Mouse (Mus musculus) megakaryocyte, embryonic 14.5 days (primary cell): Measurements from ENCODE around the gene Glt28d2. TPM values are rescaled to one million over a fixed set of nuclear protein-coding genes. Genes with fewer than 3 reads are reported as not detected.

Experiments used
- H3K27me3 ChIP-seq: replicated peaks from 2 replicates; pipeline ENCODE3; 2012; ENCODE audit warnings: inconsistent platforms
- H3K36me3 ChIP-seq: replicated peaks from 2 replicates; pipeline ENCODE3; 2012; ENCODE audit warnings: low read length, inconsistent platforms, mixed read lengths
- H3K4me1 ChIP-seq: 2 replicates; pipeline ENCODE4 v1.6.1; 2012; ENCODE audit warnings: inconsistent platforms
- H3K4me3 ChIP-seq: replicated peaks from 2 replicates; pipeline ENCODE3; 2012; ENCODE audit warnings: moderate library complexity, mild to moderate bottlenecking, inconsistent platforms
- H3K9me3 ChIP-seq: 2 replicates; pipeline ENCODE4 v1.6.1; 2012; ENCODE audit warnings: inconsistent platforms
- FLI1 ChIP-seq: IDR thresholded peaks from 2 replicates; pipeline ENCODE4 v1.6.1; 2012; ENCODE audit warnings: low read length, inconsistent platforms, mixed read lengths
- GATA1 ChIP-seq: IDR thresholded peaks from 3 replicates; pipeline ENCODE4 v1.6.1; 2012; ENCODE audit warnings: mixed read lengths, low read length, inconsistent platforms, borderline replicate concordance
- polyA plus RNA-seq: library from polyadenylated mRNA; stranded (reverse); fragments of >175 nt; gene quantifications from 2 replicates; pipeline ENCODE4 v1.2.3, GENCODE M21; 2012; ENCODE audit warnings: low replicate concordance; ENCODE audit not compliant: insufficient read depth

Gene Glt28d2
- polyA plus RNA-seq, 1 experiment = not detected

GRCm38 (mm10) chr3:85917600-85917999 is 30.3 kb upstream of the Glt28d2 start:
- Histone ChIP-seq H3K4me1 (no peaks in the 10 kb centered on the region), H3K27me3 (peaks cover 43% of the 10 kb centered on the region), H3K9me3 (peaks cover 4% of the 10 kb centered on the region; the same call in 1 of the 2 replicates), H3K36me3 (no peaks in the 10 kb centered on the region), H3K4me3 (no peak overlapping the region)
- TF ChIP-seq GATA1 (no peak), FLI1 (no peak)

GRCm38 (mm10) chr3:85914806-85915205 is 27.5 kb upstream of the Glt28d2 start:
- Histone ChIP-seq H3K4me1 (no peaks in the 10 kb centered on the region), H3K36me3 (no peaks in the 10 kb centered on the region), H3K4me3 (no peak overlapping the region), H3K9me3 (peaks cover 4% of the 10 kb centered on the region; the same call in 1 of the 2 replicates), H3K27me3 (peaks cover 67% of the 10 kb centered on the region)
- TF ChIP-seq GATA1 (no peak), FLI1 (no peak)

- Histone ChIP-seq H3K9me3 (peaks cover 33% of the 10 kb centered on the region), H3K4me1 (no peaks in the 10 kb centered on the region), H3K27me3 (peaks cover 60% of the 10 kb centered on the region), H3K4me3 (no peak overlapping the region), H3K36me3 (no peaks in the 10 kb centered on the region)
- TF ChIP-seq FLI1 = peak; percentile 38; the same call in 1 of the 2 replicates
- TF ChIP-seq GATA1 = no peak
These were observed 19.8 kb upstream of the Glt28d2 start for GRCm38 (mm10) chr3:85907136-85907535.

GRCm38 (mm10) chr3:85904371-85904770 is 17.1 kb upstream of the Glt28d2 start:
- Histone ChIP-seq H3K9me3 (peaks cover 33% of the 10 kb centered on the region), H3K36me3 (no peaks in the 10 kb centered on the region), H3K27me3 (peaks cover 55% of the 10 kb centered on the region), H3K4me3 (no peak overlapping the region), H3K4me1 (no peaks in the 10 kb centered on the region)
- TF ChIP-seq FLI1 (no peak), GATA1 (no peak)

- H3K9me3 ChIP-seq = peaks cover 10% of the 10 kb centered on the region
- H3K27me3 ChIP-seq = peaks cover 80% of the 10 kb centered on the region
- TF ChIP-seq GATA1 (no peak), FLI1 (no peak)
- no peaks in the 10 kb centered on the region for H3K4me1 ChIP-seq
- H3K4me3 ChIP-seq = no peak overlapping the region
- no peaks in the 10 kb centered on the region for H3K36me3 ChIP-seq
These were observed 7.7 kb upstream of the Glt28d2 start for GRCm38 (mm10) chr3:85895020-85895419.

- H3K9me3 ChIP-seq = peaks cover 10% of the 10 kb centered on the region
These were observed 4.3 kb upstream of the Glt28d2 start for GRCm38 (mm10) chr3:85891571-85891970.

GRCm38 (mm10) chr3:85888221-85888671 is 930 bp upstream of the Glt28d2 start:
- peak overlapping the region; percentile 89 for H3K4me3 ChIP-seq
- H3K36me3 ChIP-seq = no peaks in the 10 kb centered on the region
- peaks cover 25% of the 10 kb centered on the region for H3K4me1 ChIP-seq
- peaks cover 88% of the 10 kb centered on the region for H3K27me3 ChIP-seq
- peaks cover 7% of the 10 kb centered on the region; the same call in 1 of the 2 replicates for H3K9me3 ChIP-seq
- TF ChIP-seq FLI1 = peak; percentile 16; the same call in 1 of the 2 replicates
- no peak for TF ChIP-seq GATA1

More at GRCm38 (mm10) chr3:85891571-85891970, 4.3 kb upstream of the Glt28d2 start:
- peaks cover 24% of the 10 kb centered on the region for H3K4me1 ChIP-seq
- TF ChIP-seq FLI1 (no peak), GATA1 (no peak)
- H3K36me3 ChIP-seq = no peaks in the 10 kb centered on the region
- H3K4me3 ChIP-seq = no peak overlapping the region
- peaks cover 84% of the 10 kb centered on the region for H3K27me3 ChIP-seq

GRCm38 (mm10) chr3:85886636-85887238 is 579 bp downstream of the Glt28d2 start:
- no peak for TF ChIP-seq FLI1
- no peak for TF ChIP-seq GATA1
- Histone ChIP-seq H3K27me3 (peaks cover 85% of the 10 kb centered on the region), H3K4me1 (peaks cover 25% of the 10 kb centered on the region), H3K4me3 (peak overlapping the region; percentile 89), H3K9me3 (peaks cover 10% of the 10 kb centered on the region; the same call in 1 of the 2 replicates), H3K36me3 (no peaks in the 10 kb centered on the region)

GRCm38 (mm10) chr3:85885906-85886305 is 1.4 kb downstream of the Glt28d2 start:
- no peaks in the 10 kb centered on the region for H3K36me3 ChIP-seq
- H3K4me1 ChIP-seq = peaks cover 25% of the 10 kb centered on the region
- no peak overlapping the region for H3K4me3 ChIP-seq
- TF ChIP-seq FLI1 (no peak), GATA1 (no peak)
- peaks cover 10% of the 10 kb centered on the region; the same call in 1 of the 2 replicates for H3K9me3 ChIP-seq
- peaks cover 82% of the 10 kb centered on the region for H3K27me3 ChIP-seq

GRCm38 (mm10) chr3:85880687-85881086 is 6.6 kb downstream of the Glt28d2 start:
- Histone ChIP-seq H3K4me1 (no peaks in the 10 kb centered on the region), H3K9me3 (peaks cover 24% of the 10 kb centered on the region), H3K27me3 (peaks cover 87% of the 10 kb centered on the region), H3K36me3 (no peaks in the 10 kb centered on the region), H3K4me3 (no peak overlapping the region)
- TF ChIP-seq GATA1 (no peak), FLI1 (no peak)
